Mouse (Mus musculus): ENCODE data around the gene Klf16. TPM values are rescaled to one million over a fixed set of nuclear protein-coding genes. Genes with fewer than 3 reads are reported as not detected.

Gene Klf16
- total and polyA plus RNA-seq, 3 experiments: 14.1 to 94.0 (median 38.2) TPM

GRCm38 (mm10) chr10:80526172-80526571, 50.9 kb downstream of the Klf16 start:
- peaks cover 0 to under 1% of the 10 kb centered on the region in 2 experiments; a peak in 1 of 4 replicates for H3K4me1 ChIP-seq (ENCODE audit: control insufficient read depth in 1 of 2, insufficient read depth in 2 of 2)
- H3K9ac ChIP-seq (ENCODE audit: insufficient read depth, low read depth): no peak overlapping the region
- H3K9me3 ChIP-seq (replicated peaks; ENCODE audit: low read length): peaks cover 13% of the 10 kb centered on the region
- no peak overlapping the region for H3K4me2 ChIP-seq (ENCODE audit: insufficient read depth, low read depth, poor library complexity, severe bottlenecking)
- DNase-seq (ENCODE audit: extremely low read depth): no peak
- no peak overlapping the region for H3K4me3 ChIP-seq (replicated peaks in 1 of 3; ENCODE audit: low read depth in 2 of 3, low read length in 2 of 3, poor library complexity in 1 of 3)
- no peak for TF ChIP-seq ELF1 (IDR thresholded peaks at IDR 0.05; ENCODE audit: low read depth, low read length)
- TF ChIP-seq UBTF (IDR thresholded peaks at IDR 0.05; ENCODE audit: low read depth, low read length): no peak
- TF ChIP-seq MAZ (IDR thresholded peaks at IDR 0.05; ENCODE audit: low read depth, low read length): no peak
- TF ChIP-seq ZMIZ1 (IDR thresholded peaks at IDR 0.05; ENCODE audit: low read depth, low read length): no peak
- no peak for TF ChIP-seq POLR2AphosphoS2 (IDR thresholded peaks at IDR 0.05; ENCODE audit: low read depth, low read length)
- TF ChIP-seq PAX5 (IDR thresholded peaks at IDR 0.05; ENCODE audit: low read length): no peak
- TF ChIP-seq MXI1 (IDR thresholded peaks at IDR 0.05; ENCODE audit: low read depth, low read length): no peak
- TF ChIP-seq POLR2A (IDR thresholded peaks at IDR 0.05; ENCODE audit: low read depth, low read length): no peak
- H3K79me2 ChIP-seq (replicated peaks; ENCODE audit: control insufficient read depth, extremely low read depth, insufficient read depth, poor library complexity, severe bottlenecking): no peaks in the 10 kb centered on the region
- H3K36me3 ChIP-seq (replicated peaks in 1 of 2; ENCODE audit: control insufficient read depth in 1 of 2, insufficient read depth in 1 of 2, low read length in 1 of 2): no peaks in the 10 kb centered on the region
- no peak overlapping the region for H3K27ac ChIP-seq (ENCODE audit: insufficient read depth, low read depth)
- peaks cover 52% of the 10 kb centered on the region for H3K27me3 ChIP-seq (replicated peaks)
- in situ Hi-C loops (cut with MboI; ENCODE audit: low pct_ligation_motif_present, low pct_unique_long_range_greater_than_20kb, low sequenced_read_pairs): no loop called here
- dilution Hi-C loops (cut with MboI; ENCODE audit: extremely low pct_ligation_motif_present, extremely low pct_unique_long_range_greater_than_20kb, low sequenced_read_pairs): no loop called here

GRCm38 (mm10) chr10:80523299-80523698, 53.8 kb downstream of the Klf16 start:
- in situ Hi-C loops (cut with MboI; ENCODE audit: low pct_ligation_motif_present, low pct_unique_long_range_greater_than_20kb, low sequenced_read_pairs) (no loop called here), dilution Hi-C loops (cut with MboI; ENCODE audit: extremely low pct_ligation_motif_present, extremely low pct_unique_long_range_greater_than_20kb, low sequenced_read_pairs) (no loop called here)
- H3K27me3 ChIP-seq (replicated peaks): peaks cover 48% of the 10 kb centered on the region
- H3K4me2 ChIP-seq (ENCODE audit: insufficient read depth, low read depth, poor library complexity, severe bottlenecking): no peak overlapping the region
- H3K36me3 ChIP-seq (replicated peaks in 1 of 2; ENCODE audit: control insufficient read depth in 1 of 2, insufficient read depth in 1 of 2, low read length in 1 of 2): no peaks in the 10 kb centered on the region
- H3K4me3 ChIP-seq (replicated peaks in 1 of 3; ENCODE audit: low read depth in 2 of 3, low read length in 2 of 3, poor library complexity in 1 of 3): no peak overlapping the region
- H3K4me1 ChIP-seq (ENCODE audit: control insufficient read depth in 1 of 2, insufficient read depth in 2 of 2): no peaks in the 10 kb centered on the region
- DNase-seq (ENCODE audit: extremely low read depth): no peak
- H3K27ac ChIP-seq (ENCODE audit: insufficient read depth, low read depth): no peak overlapping the region
- peak; percentile 2; the same call in 1 of the 2 replicates for TF ChIP-seq SMC3 (IDR thresholded peaks at IDR 0.05; ENCODE audit: low read depth, low read length)
- TF ChIP-seq CTCF (conservative IDR thresholded peaks at IDR 0.05 in 1 of 2, IDR thresholded peaks at IDR 0.05 in 1 of 2; ENCODE audit: low read depth in 2 of 2, low read length in 2 of 2): peak; percentile 28 to 34; a peak in 1 of 4 replicates
- TF ChIP-seq ETS1 (conservative IDR thresholded peaks at IDR 0.05; ENCODE audit: low read depth, low read length): no peak
- H3K9me3 ChIP-seq (replicated peaks; ENCODE audit: low read length): peaks cover 20% of the 10 kb centered on the region
- H3K79me2 ChIP-seq (replicated peaks; ENCODE audit: control insufficient read depth, extremely low read depth, insufficient read depth, poor library complexity, severe bottlenecking): no peaks in the 10 kb centered on the region
- no peak overlapping the region for H3K9ac ChIP-seq (ENCODE audit: insufficient read depth, low read depth)

- Histone ChIP-seq H3K27me3 (replicated peaks) (peaks cover 43% of the 10 kb centered on the region), H3K4me2 (ENCODE audit: insufficient read depth, low read depth, poor library complexity, severe bottlenecking) (no peak overlapping the region), H3K9me3 (replicated peaks; ENCODE audit: low read length) (peaks cover 20% of the 10 kb centered on the region), H3K4me3 (replicated peaks in 1 of 3; ENCODE audit: low read depth in 2 of 3, low read length in 2 of 3, poor library complexity in 1 of 3) (no peak overlapping the region), H3K27ac (ENCODE audit: insufficient read depth, low read depth) (no peak overlapping the region), H3K4me1 (ENCODE audit: control insufficient read depth in 1 of 2, insufficient read depth in 2 of 2) (no peaks in the 10 kb centered on the region), H3K36me3 (replicated peaks in 1 of 2; ENCODE audit: control insufficient read depth in 1 of 2, insufficient read depth in 1 of 2, low read length in 1 of 2) (no peaks in the 10 kb centered on the region), H3K79me2 (replicated peaks; ENCODE audit: control insufficient read depth, extremely low read depth, insufficient read depth, poor library complexity, severe bottlenecking) (no peaks in the 10 kb centered on the region), H3K9ac (ENCODE audit: insufficient read depth, low read depth) (no peak overlapping the region)
- no peak for DNase-seq (ENCODE audit: extremely low read depth)
- TF ChIP-seq CTCF (conservative IDR thresholded peaks at IDR 0.05 in 1 of 2, IDR thresholded peaks at IDR 0.05 in 1 of 2; ENCODE audit: low read depth in 2 of 2, low read length in 2 of 2) (peak; percentile 37 to 47), NRF1 (IDR thresholded peaks at IDR 0.05; ENCODE audit: low read depth, low read length) (no peak), MYC (IDR thresholded peaks at IDR 0.05; ENCODE audit: low read depth, low read length) (no peak), ZNF384 (IDR thresholded peaks at IDR 0.05; ENCODE audit: low read depth, low read length) (peak; percentile 96)
- in situ Hi-C loops (cut with MboI; ENCODE audit: low pct_ligation_motif_present, low pct_unique_long_range_greater_than_20kb, low sequenced_read_pairs): no loop called here
- dilution Hi-C loops (cut with MboI; ENCODE audit: extremely low pct_ligation_motif_present, extremely low pct_unique_long_range_greater_than_20kb, low sequenced_read_pairs): no loop called here
Measured at GRCm38 (mm10) chr10:80519287-80519686, 57.8 kb downstream of the Klf16 start.

Other genes with a start within 250 kb of the Klf16 start
Only the 20 nearest of the 27 such genes appear.
- gene Plk5, start 220.9 kb downstream of the Klf16 start, total RNA-seq (2012; rRNA removed): not detected in 2 replicates
- gene Plk5, start 220.9 kb downstream of the Klf16 start, total RNA-seq (2014; rRNA removed): not detected in 2 replicates
- gene Plk5, start 220.9 kb downstream of the Klf16 start, polyA plus RNA-seq (2012; ENCODE audit: insufficient read length, low read depth): not detected in 2 replicates
- 8.4 and 8.5 TPM in 2 replicates for gene Mex3d, start 189.7 kb downstream of the Klf16 start, total RNA-seq (2012; rRNA removed)
- gene Mex3d, start 189.7 kb downstream of the Klf16 start, total RNA-seq (2014; rRNA removed): 4.9 and 6.6 TPM in 2 replicates
- gene Mex3d, start 189.7 kb downstream of the Klf16 start, polyA plus RNA-seq (2012; ENCODE audit: insufficient read length, low read depth): 4.7 and 5.9 TPM in 2 replicates
- gene Mbd3, start 177.8 kb downstream of the Klf16 start, total RNA-seq (2012; rRNA removed): 61.9 and 67.0 TPM in 2 replicates
- 48.7 and 51.5 TPM in 2 replicates for gene Mbd3, start 177.8 kb downstream of the Klf16 start, total RNA-seq (2014; rRNA removed)
- 131 and 133 TPM in 2 replicates for gene Mbd3, start 177.8 kb downstream of the Klf16 start, polyA plus RNA-seq (2012; ENCODE audit: insufficient read length, low read depth)
- 466 and 529 TPM in 2 replicates for gene Uqcr11, start 170.5 kb downstream of the Klf16 start, total RNA-seq (2012; rRNA removed)
- 442 and 444 TPM in 2 replicates for gene Uqcr11, start 170.5 kb downstream of the Klf16 start, total RNA-seq (2014; rRNA removed)
- 206 and 248 TPM in 2 replicates for gene Uqcr11, start 170.5 kb downstream of the Klf16 start, polyA plus RNA-seq (2012; ENCODE audit: insufficient read length, low read depth)
- gene Tcf3, start 143.7 kb downstream of the Klf16 start, total RNA-seq (2012; rRNA removed): 179 and 207 TPM in 2 replicates
- gene Tcf3, start 143.7 kb downstream of the Klf16 start, total RNA-seq (2014; rRNA removed): 139 and 146 TPM in 2 replicates
- gene Tcf3, start 143.7 kb downstream of the Klf16 start, polyA plus RNA-seq (2012; ENCODE audit: insufficient read length, low read depth): 208 and 223 TPM in 2 replicates
- not detected in 2 replicates for gene Onecut3, start 82.5 kb downstream of the Klf16 start, total RNA-seq (2012; rRNA removed)
- not detected in 2 replicates for gene Onecut3, start 82.5 kb downstream of the Klf16 start, total RNA-seq (2014; rRNA removed)
- gene Onecut3, start 82.5 kb downstream of the Klf16 start, polyA plus RNA-seq (2012; ENCODE audit: insufficient read length, low read depth): not detected in 2 replicates
- 0.08 and 0.21 TPM in 2 replicates for gene Atp8b3, start 38.2 kb downstream of the Klf16 start, total RNA-seq (2012; rRNA removed)
- 0.14 and 0.21 TPM in 2 replicates for gene Atp8b3, start 38.2 kb downstream of the Klf16 start, total RNA-seq (2014; rRNA removed)
- gene Atp8b3, start 38.2 kb downstream of the Klf16 start, polyA plus RNA-seq (2012; ENCODE audit: insufficient read length, low read depth): 0.11 and 0.27 TPM in 2 replicates
- gene Rexo1, start 15.8 kb downstream of the Klf16 start, total RNA-seq (2012; rRNA removed): 16.5 and 17.7 TPM in 2 replicates
- 6.3 and 7.0 TPM in 2 replicates for gene Rexo1, start 15.8 kb downstream of the Klf16 start, total RNA-seq (2014; rRNA removed)
- 31.6 and 41.9 TPM in 2 replicates for gene Rexo1, start 15.8 kb downstream of the Klf16 start, polyA plus RNA-seq (2012; ENCODE audit: insufficient read length, low read depth)
- 49.1 and 52.8 TPM in 2 replicates for gene Abhd17a, start 13.0 kb upstream of the Klf16 start, total RNA-seq (2012; rRNA removed)
- 28.0 and 37.2 TPM in 2 replicates for gene Abhd17a, start 13.0 kb upstream of the Klf16 start, total RNA-seq (2014; rRNA removed)
- 44.6 and 48.0 TPM in 2 replicates for gene Abhd17a, start 13.0 kb upstream of the Klf16 start, polyA plus RNA-seq (2012; ENCODE audit: insufficient read length, low read depth)
- gene Scamp4, start 25.6 kb upstream of the Klf16 start, total RNA-seq (2012; rRNA removed): 33.2 and 33.9 TPM in 2 replicates
- 17.8 and 18.5 TPM in 2 replicates for gene Scamp4, start 25.6 kb upstream of the Klf16 start, total RNA-seq (2014; rRNA removed)
- gene Scamp4, start 25.6 kb upstream of the Klf16 start, polyA plus RNA-seq (2012; ENCODE audit: insufficient read length, low read depth): 81.2 and 89.9 TPM in 2 replicates
- gene Adat3, start 25.6 kb upstream of the Klf16 start, total RNA-seq (2012; rRNA removed): 5.0 and 8.0 TPM in 2 replicates
- gene Adat3, start 25.6 kb upstream of the Klf16 start, total RNA-seq (2014; rRNA removed): 5.8 and 6.6 TPM in 2 replicates
- gene Adat3, start 25.6 kb upstream of the Klf16 start, polyA plus RNA-seq (2012; ENCODE audit: insufficient read length, low read depth): 6.3 and 6.7 TPM in 2 replicates
- gene Gm49322, start 28.7 kb upstream of the Klf16 start, total RNA-seq (2012; rRNA removed): 1.8 and 2.2 TPM in 2 replicates
- 0.20 and 0.28 TPM in 2 replicates for gene Gm49322, start 28.7 kb upstream of the Klf16 start, total RNA-seq (2014; rRNA removed)
- gene Gm49322, start 28.7 kb upstream of the Klf16 start, polyA plus RNA-seq (2012; ENCODE audit: insufficient read length, low read depth): 0.97 and 1.1 TPM in 2 replicates
- 44.1 and 50.3 TPM in 2 replicates for gene Csnk1g2, start 45.5 kb upstream of the Klf16 start, total RNA-seq (2012; rRNA removed)
- 44.3 and 50.1 TPM in 2 replicates for gene Csnk1g2, start 45.5 kb upstream of the Klf16 start, total RNA-seq (2014; rRNA removed)
- 55.9 and 59.0 TPM in 2 replicates for gene Csnk1g2, start 45.5 kb upstream of the Klf16 start, polyA plus RNA-seq (2012; ENCODE audit: insufficient read length, low read depth)
- 19.3 and 26.2 TPM in 2 replicates for gene Btbd2, start 79.8 kb upstream of the Klf16 start, total RNA-seq (2012; rRNA removed)
- gene Btbd2, start 79.8 kb upstream of the Klf16 start, total RNA-seq (2014; rRNA removed): 10.0 and 11.1 TPM in 2 replicates
- gene Btbd2, start 79.8 kb upstream of the Klf16 start, polyA plus RNA-seq (2012; ENCODE audit: insufficient read length, low read depth): 18.8 and 19.4 TPM in 2 replicates
- 91.5 and 110 TPM in 2 replicates for gene Mknk2, start 100.8 kb upstream of the Klf16 start, total RNA-seq (2012; rRNA removed)
- gene Mknk2, start 100.8 kb upstream of the Klf16 start, total RNA-seq (2014; rRNA removed): 121 and 138 TPM in 2 replicates
- 175 and 199 TPM in 2 replicates for gene Mknk2, start 100.8 kb upstream of the Klf16 start, polyA plus RNA-seq (2012; ENCODE audit: insufficient read length, low read depth)
- gene Mob3a, start 124.7 kb upstream of the Klf16 start, total RNA-seq (2012; rRNA removed): 56.9 and 71.7 TPM in 2 replicates
- gene Mob3a, start 124.7 kb upstream of the Klf16 start, total RNA-seq (2014; rRNA removed): 65.2 and 71.4 TPM in 2 replicates
- 75.0 and 84.2 TPM in 2 replicates for gene Mob3a, start 124.7 kb upstream of the Klf16 start, polyA plus RNA-seq (2012; ENCODE audit: insufficient read length, low read depth)
- gene Izumo4, start 124.9 kb upstream of the Klf16 start, total RNA-seq (2012; rRNA removed): 8.1 and 9.6 TPM in 2 replicates
- 2.7 and 4.3 TPM in 2 replicates for gene Izumo4, start 124.9 kb upstream of the Klf16 start, total RNA-seq (2014; rRNA removed)
- 5.9 TPM in 2 replicates for gene Izumo4, start 124.9 kb upstream of the Klf16 start, polyA plus RNA-seq (2012; ENCODE audit: insufficient read length, low read depth)
- 48.1 and 49.4 TPM in 2 replicates for gene Ap3d1, start 164.9 kb upstream of the Klf16 start, total RNA-seq (2012; rRNA removed)
- gene Ap3d1, start 164.9 kb upstream of the Klf16 start, total RNA-seq (2014; rRNA removed): 24.2 and 28.4 TPM in 2 replicates
- gene Ap3d1, start 164.9 kb upstream of the Klf16 start, polyA plus RNA-seq (2012; ENCODE audit: insufficient read length, low read depth): 46.5 and 57.0 TPM in 2 replicates
- gene Dot1l, start 177.9 kb upstream of the Klf16 start, total RNA-seq (2012; rRNA removed): 13.3 and 15.5 TPM in 2 replicates
- 2.7 and 3.3 TPM in 2 replicates for gene Dot1l, start 177.9 kb upstream of the Klf16 start, total RNA-seq (2014; rRNA removed)
- gene Dot1l, start 177.9 kb upstream of the Klf16 start, polyA plus RNA-seq (2012; ENCODE audit: insufficient read length, low read depth): 30.9 and 43.8 TPM in 2 replicates
- gene Sf3a2, start 220.9 kb upstream of the Klf16 start, total RNA-seq (2012; rRNA removed): 29.0 and 36.5 TPM in 2 replicates
- gene Sf3a2, start 220.9 kb upstream of the Klf16 start, total RNA-seq (2014; rRNA removed): 7.8 and 12.4 TPM in 2 replicates
- 136 and 153 TPM in 2 replicates for gene Sf3a2, start 220.9 kb upstream of the Klf16 start, polyA plus RNA-seq (2012; ENCODE audit: insufficient read length, low read depth)